Mouse (Mus musculus) T-cell, adult 66 days (primary cell): ENCODE data around the gene Arhgef33. TPM values are rescaled to one million over a fixed set of nuclear protein-coding genes. Genes with fewer than 3 reads are reported as not detected.

Source experiments
- total RNA-seq, 2 experiments: library from RNA; stranded (reverse); gene quantifications; 3 replicates in 1 of 2; 4 replicates in 1 of 2; pipeline ENCODE4 v1.2.4; 2023

Arhgef33 gene
- total RNA-seq: not detected

GRCm38 (mm10) chr17:80307251-80307650 lies at the start of gene Arhgef33:
Arhgef33 (plus strand) TSS chr17:80307407.

GRCm38 (mm10) chr17:80290074-80290657 lies 17.0 kb upstream of the Arhgef33 start, which contains the start of the genes Morn2 and Dhx57:
Morn2 (plus strand) TSS chr17:80290203.
Dhx57 (minus strand) TSS chr17:80290476.

GRCm38 (mm10) chr17:80372989-80373725 lies 66.0 kb downstream of the Arhgef33 start, which contains the start of gene Gm10190:
Gm10190 (minus strand) TSS chr17:80373541.

Other genes starting within 250 kb of the Arhgef33 start
- gene Hnrnpll, start 245.1 kb upstream of the Arhgef33 start, total RNA-seq: 10 to 100 TPM; 32.9 to 33.9 TPM
- 1 to 10 TPM; 8.3 to 8.4 TPM for gene Galm, start 179.9 kb upstream of the Arhgef33 start, total RNA-seq
- 100 to 1,000 TPM; 369 to 410 TPM for gene Srsf7, start 100.1 kb upstream of the Arhgef33 start, total RNA-seq
- gene Ttc39d, start 99.9 kb upstream of the Arhgef33 start, total RNA-seq: not detected
- gene Gemin6, start 83.0 kb upstream of the Arhgef33 start, total RNA-seq: 1 to 10 TPM; 3.6 to 6.1 TPM
- gene Morn2, start 17.2 kb upstream of the Arhgef33 start, total RNA-seq: 1 to 10 TPM in 1 of 2 experiments, not detected in 1; 1.3 TPM
- 10 to 100 TPM; 28.7 to 36.9 TPM for gene Dhx57, start 16.9 kb upstream of the Arhgef33 start, total RNA-seq
- gene Gm10190, start 66.1 kb downstream of the Arhgef33 start, total RNA-seq: not detected
- 10 to 100 TPM; 28.7 to 29.1 TPM for gene Sos1, start 173.0 kb downstream of the Arhgef33 start, total RNA-seq